Comparison of ENCODE assay signal across 18 mouse cellular contexts in the genomic region with DNA sequence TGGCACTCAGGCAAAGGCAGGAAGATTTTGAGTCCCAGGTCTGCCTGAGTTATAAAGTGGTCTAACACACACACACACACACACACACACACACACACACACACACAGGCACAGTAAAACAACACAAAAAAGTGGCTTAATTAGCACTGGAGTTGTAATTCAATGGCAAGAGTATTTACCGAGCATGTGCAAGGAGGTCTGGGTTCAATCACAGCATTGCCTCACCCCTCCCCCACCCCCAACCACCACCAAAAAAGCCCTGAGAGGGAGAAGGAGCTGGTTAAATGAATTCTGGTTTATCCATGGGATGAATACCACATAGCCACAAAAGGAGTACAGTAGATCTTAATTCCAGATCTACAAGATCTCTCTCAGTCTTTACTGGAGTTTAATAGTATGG.
A peak's percentile ranks its signal among the peaks of the same experiment; 100 is the strongest.
DNase-seq lines count a peak whose midpoint lies in the region; ATAC-seq and TF ChIP-seq lines count a peak whose summit lies in the region.
"Had no signal": no experiment of that assay in that cellular context is flagged by ENCODE, and none has a peak within 500 bp of the region (broad histone marks: within the 10 kb centered on the region; RNA-seq: fewer than 3 reads in every experiment).

No protein-coding gene starts in this region.

- H3K9ac ChIP-seq in forebrain, postnatal 0 days, result no peak overlapping the region
- H3K9ac ChIP-seq in heart, embryonic 14.5 days (ENCODE audit: low read length), result no peak overlapping the region
- no peak overlapping the region for H3K9ac ChIP-seq in heart, embryonic 11.5 days (ENCODE audit: low read depth, low read length)
- H3K9ac ChIP-seq in limb, embryonic 12.5 days (replicated peaks), result no peak overlapping the region
- no peak overlapping the region for H3K9ac ChIP-seq in intestine, embryonic 15.5 days
- H3K9ac ChIP-seq in stomach, postnatal 0 days (ENCODE audit: low read length), result no peak overlapping the region
- H3K9ac ChIP-seq: limb, embryonic 15.5 days; liver, postnatal 0 days; neural tube, embryonic 12.5 days had no signal

- TF ChIP-seq EP300 in stomach, postnatal 0 days (optimal IDR thresholded peaks at IDR 0.05), result no peak

- H3K4me2 ChIP-seq in forebrain, postnatal 0 days (ENCODE audit: low read depth), result no peak overlapping the region
- no peak overlapping the region for H3K4me2 ChIP-seq in heart, embryonic 14.5 days (ENCODE audit: low read length)
- H3K4me2 ChIP-seq in heart, embryonic 11.5 days, result no peak overlapping the region
- no peak overlapping the region for H3K4me2 ChIP-seq in limb, embryonic 12.5 days
- no peak overlapping the region for H3K4me2 ChIP-seq in intestine, embryonic 15.5 days (replicated peaks)
- H3K4me2 ChIP-seq in stomach, postnatal 0 days (replicated peaks; ENCODE audit: low read depth), result no peak overlapping the region
- H3K4me2 ChIP-seq: limb, embryonic 15.5 days; neural tube, embryonic 12.5 days had no signal

- H3K4me1 ChIP-seq in forebrain, embryonic 10.5 days, result peaks cover 23% of the 10 kb centered on the region
- H3K4me1 ChIP-seq in forebrain, postnatal 0 days (ENCODE audit: insufficient read depth), result no peaks in the 10 kb centered on the region
- H3K4me1 ChIP-seq in heart, embryonic 14.5 days (ENCODE audit: control insufficient read depth in 2 of 2, insufficient read depth in 2 of 2, low read length in 2 of 2), result peaks cover 34 to 52% of the 10 kb centered on the region in 2 experiments
- peaks cover 56% of the 10 kb centered on the region for H3K4me1 ChIP-seq in heart, embryonic 11.5 days (ENCODE audit: control insufficient read depth, insufficient read depth, low read length)
- H3K4me1 ChIP-seq in brown adipose tissue, adult 24 weeks (ENCODE audit: control insufficient read depth, insufficient read depth, insufficient read length, low read length), result peaks cover 18% of the 10 kb centered on the region
- peaks cover 58% of the 10 kb centered on the region for H3K4me1 ChIP-seq in limb, embryonic 12.5 days (replicated peaks)
- peaks cover 8% of the 10 kb centered on the region for H3K4me1 ChIP-seq in intestine, embryonic 15.5 days (replicated peaks)
- H3K4me1 ChIP-seq in stomach, postnatal 0 days (replicated peaks; ENCODE audit: control insufficient read depth, insufficient read depth), result peaks cover 2% of the 10 kb centered on the region; the same call in 1 of the 2 replicates

- peaks cover 6% of the 10 kb centered on the region; the same call in 1 of the 2 replicates for H3K27me3 ChIP-seq in forebrain, embryonic 10.5 days (ENCODE audit: poor library complexity, severe bottlenecking)
- no peaks in the 10 kb centered on the region for H3K27me3 ChIP-seq in forebrain, postnatal 0 days (ENCODE audit: insufficient read depth, low read length)
- no peaks in the 10 kb centered on the region for H3K27me3 ChIP-seq in heart, embryonic 14.5 days (ENCODE audit: control insufficient read depth, insufficient read depth, low read length)
- no peaks in the 10 kb centered on the region for H3K27me3 ChIP-seq in heart, embryonic 11.5 days (ENCODE audit: control insufficient read depth, insufficient read depth, low read length)
- H3K27me3 ChIP-seq in limb, embryonic 12.5 days, result no peaks in the 10 kb centered on the region
- no peaks in the 10 kb centered on the region for H3K27me3 ChIP-seq in intestine, embryonic 15.5 days (replicated peaks)
- no peaks in the 10 kb centered on the region for H3K27me3 ChIP-seq in stomach, postnatal 0 days (ENCODE audit: control insufficient read depth, insufficient read depth, low read length)
- H3K27me3 ChIP-seq: limb, embryonic 15.5 days; neural tube, embryonic 12.5 days had no signal

- no peak for TF ChIP-seq CTCF in forebrain, postnatal 0 days (IDR thresholded peaks at IDR 0.05; ENCODE audit: low read depth)
- no peak for TF ChIP-seq CTCF in stomach, postnatal 0 days (IDR thresholded peaks at IDR 0.05; ENCODE audit: low read depth)

- 0 out of 2 replicates have a peak, but pooled peaks cover 1% of the 10 kb centered on the region for H3K36me3 ChIP-seq in forebrain, embryonic 10.5 days (replicated peaks)
- no peaks in the 10 kb centered on the region for H3K36me3 ChIP-seq in forebrain, postnatal 0 days (ENCODE audit: insufficient read depth)
- no peaks in the 10 kb centered on the region for H3K36me3 ChIP-seq in heart, embryonic 14.5 days (ENCODE audit: control insufficient read depth, insufficient read depth, low read length)
- no peaks in the 10 kb centered on the region for H3K36me3 ChIP-seq in heart, embryonic 11.5 days (ENCODE audit: control insufficient read depth, insufficient read depth, low read length)
- peaks cover 6% of the 10 kb centered on the region for H3K36me3 ChIP-seq in limb, embryonic 12.5 days
- no peaks in the 10 kb centered on the region for H3K36me3 ChIP-seq in intestine, embryonic 15.5 days
- H3K36me3 ChIP-seq in stomach, postnatal 0 days (ENCODE audit: control insufficient read depth, insufficient read depth, low read length), result no peaks in the 10 kb centered on the region
- H3K36me3 ChIP-seq: limb, embryonic 15.5 days; neural tube, embryonic 12.5 days had no signal

- no peak overlapping the region for H3K4me3 ChIP-seq in forebrain, embryonic 10.5 days
- H3K4me3 ChIP-seq in forebrain, postnatal 0 days (ENCODE audit: low read depth, low read length), result no peak overlapping the region
- no peak overlapping the region for H3K4me3 ChIP-seq in heart, embryonic 14.5 days (ENCODE audit: control insufficient read depth in 1 of 2, insufficient read depth in 1 of 2, low read depth in 1 of 2, low read length in 2 of 2)
- H3K4me3 ChIP-seq in heart, embryonic 11.5 days (ENCODE audit: low read depth, low read length), result no peak overlapping the region
- no peak overlapping the region for H3K4me3 ChIP-seq in brown adipose tissue, adult 24 weeks (ENCODE audit: insufficient read depth, low read depth, low read length)
- no peak overlapping the region for H3K4me3 ChIP-seq in limb, embryonic 12.5 days (replicated peaks)
- H3K4me3 ChIP-seq in intestine, embryonic 15.5 days (replicated peaks), result no peak overlapping the region
- no peak overlapping the region for H3K4me3 ChIP-seq in stomach, postnatal 0 days (ENCODE audit: low read depth, low read length)
- H3K4me3 ChIP-seq: limb, embryonic 15.5 days; neural tube, embryonic 12.5 days had no signal

- no peaks in the 10 kb centered on the region for H3K9me3 ChIP-seq in forebrain, embryonic 10.5 days
- no peaks in the 10 kb centered on the region for H3K9me3 ChIP-seq in forebrain, postnatal 0 days (ENCODE audit: low read length)
- H3K9me3 ChIP-seq in heart, embryonic 14.5 days (ENCODE audit: control insufficient read depth, low read length), result no peaks in the 10 kb centered on the region
- H3K9me3 ChIP-seq in heart, embryonic 11.5 days (replicated peaks; ENCODE audit: control insufficient read depth, low read length), result no peaks in the 10 kb centered on the region
- no peaks in the 10 kb centered on the region for H3K9me3 ChIP-seq in limb, embryonic 12.5 days
- no peaks in the 10 kb centered on the region for H3K9me3 ChIP-seq in intestine, embryonic 15.5 days
- H3K9me3 ChIP-seq in stomach, postnatal 0 days (ENCODE audit: control insufficient read depth, low read length), result no peaks in the 10 kb centered on the region
- H3K9me3 ChIP-seq: limb, embryonic 15.5 days; neural tube, embryonic 12.5 days had no signal

- no peak for DNase-seq in forebrain, embryonic 10.5 days (ENCODE audit: extremely low spot score, low spot score)
- no peak for DNase-seq in forebrain, postnatal 0 days
- DNase-seq in stomach, postnatal 0 days (ENCODE audit: low spot score), result no peak
- DNase-seq: adrenal gland, adult 8-10 months; cerebellum, adult 11-12 months; heart, postnatal 4 days; kidney, postnatal 14 days; liver, postnatal 0 days; lung, postnatal 14 days; thymus, postnatal 14 days had no signal

- H3K27ac ChIP-seq in forebrain, embryonic 10.5 days, result 0 out of 2 replicates have a peak overlapping the region, but pooled peaks have one; percentile 20
- no peak overlapping the region for H3K27ac ChIP-seq in forebrain, postnatal 0 days (ENCODE audit: low read depth, low read length)
- peak overlapping the region; percentile 6 to 7; a peak in 1 of 4 replicates for H3K27ac ChIP-seq in heart, embryonic 14.5 days (replicated peaks in 1 of 2; ENCODE audit: control insufficient read depth in 1 of 2, insufficient read depth in 1 of 2, low read depth in 2 of 2, low read length in 2 of 2)
- no peak overlapping the region for H3K27ac ChIP-seq in heart, embryonic 11.5 days (ENCODE audit: low read depth, low read length)
- H3K27ac ChIP-seq in brown adipose tissue, adult 24 weeks (replicated peaks; ENCODE audit: low read depth, low read length), result peak overlapping the region; percentile 36
- H3K27ac ChIP-seq in limb, embryonic 12.5 days, result peak overlapping the region; percentile 70
- H3K27ac ChIP-seq in intestine, embryonic 15.5 days, result no peak overlapping the region
- no peak overlapping the region for H3K27ac ChIP-seq in stomach, postnatal 0 days (replicated peaks)
- H3K27ac ChIP-seq: limb, embryonic 15.5 days; neural tube, embryonic 12.5 days had no signal

- no peak for ATAC-seq in forebrain, postnatal 0 days
- ATAC-seq in heart, embryonic 14.5 days (ENCODE audit: insufficient number of reproducible peaks, insufficient read depth, low FRiP score, low read depth), result no peak
- no peak for ATAC-seq in heart, embryonic 11.5 days (replicated peaks; ENCODE audit: insufficient number of reproducible peaks, low FRiP score, low TSS enrichment)
- no peak for ATAC-seq in limb, embryonic 12.5 days (ENCODE audit: insufficient number of reproducible peaks, insufficient read depth, low FRiP score, low TSS enrichment, low read depth)
- no peak for ATAC-seq in intestine, embryonic 15.5 days
- no peak for ATAC-seq in stomach, postnatal 0 days (ENCODE audit: low FRiP score, low TSS enrichment)
- ATAC-seq: forebrain, embryonic 16.5 days; liver, postnatal 0 days had no signal

- 19% methylated on average over 1 of the region's 1 CpGs for WGBS in forebrain, embryonic 10.5 days
- WGBS in forebrain, postnatal 0 days, result 17% methylated on average over 1 of the region's 1 CpGs
- WGBS in heart, embryonic 14.5 days, result 14% methylated on average over 1 of the region's 1 CpGs
- 6% methylated on average over 1 of the region's 1 CpGs for WGBS in heart, embryonic 11.5 days (ENCODE audit: insufficient replicate concordance)
- WGBS in limb, embryonic 12.5 days, result 0% methylated on average over 1 of the region's 1 CpGs
- WGBS in intestine, embryonic 15.5 days, result 31% methylated on average over 1 of the region's 1 CpGs
- 40% methylated on average over 1 of the region's 1 CpGs for WGBS in stomach, postnatal 0 days

Comparison
In these comparisons a context has a peak if more than half of its experiments do, and no peak if none do; other contexts are left out.
1. H3K27ac ChIP-seq: peak in forebrain, embryonic 10.5 days (single experiment), heart, embryonic 14.5 days (2 of 2), brown adipose tissue, adult 24 weeks (single experiment) and limb, embryonic 12.5 days (single experiment); none in forebrain, postnatal 0 days (single experiment), heart, embryonic 11.5 days (single experiment), intestine, embryonic 15.5 days (single experiment) and stomach, postnatal 0 days (single experiment).